Mouse (Mus musculus) heart, embryonic 15.5 days (tissue): ENCODE results near the gene Nrip1. TPM values are rescaled to one million over a fixed set of nuclear protein-coding genes. Genes with fewer than 3 reads are reported as not detected.

Experiments
- ATAC-seq: fragments of 200-750 bp; cut with Nextera tagmentation; replicated peaks from 2 replicates; pipeline ENCODE4 v1.8.0; 2017; ENCODE audit warnings: low read depth, moderate TSS enrichment; ENCODE audit not compliant: insufficient number of reproducible peaks, insufficient read depth, low FRiP score
- H3K27ac ChIP-seq: fragments of 300-500 bp; sonication (generic); 2 replicates; pipeline ENCODE4 v1.5.1; 2015; ENCODE audit warnings: mild to moderate bottlenecking, inconsistent platforms
- H3K27me3 ChIP-seq: fragments of 300-500 bp; sonication (generic); 2 replicates; pipeline ENCODE4 v1.6.1; 2015; ENCODE audit warnings: inconsistent platforms
- H3K36me3 ChIP-seq: fragments of 300-500 bp; sonication (generic); 2 replicates; pipeline ENCODE4 v1.6.1; 2015; ENCODE audit warnings: mild to moderate bottlenecking, inconsistent platforms
- H3K4me1 ChIP-seq: fragments of 300-500 bp; sonication (generic); replicated peaks from 2 replicates; pipeline ENCODE4 v1.6.1; 2015; ENCODE audit warnings: inconsistent platforms
- H3K4me2 ChIP-seq: fragments of 300-500 bp; sonication (generic); 2 replicates; pipeline ENCODE4 v1.6.1; 2015; ENCODE audit warnings: inconsistent platforms, mild to moderate bottlenecking, moderate library complexity
- H3K4me3 ChIP-seq: fragments of 300-500 bp; sonication (generic); 2 replicates; pipeline ENCODE4 v1.5.1; 2015; ENCODE audit warnings: mild to moderate bottlenecking, inconsistent platforms
- H3K9ac ChIP-seq: fragments of 300-500 bp; sonication (generic); 2 replicates; pipeline ENCODE4 v1.6.1; 2015; ENCODE audit warnings: mild to moderate bottlenecking, inconsistent platforms
- H3K9me3 ChIP-seq: fragments of 300-500 bp; sonication (generic); replicated peaks from 2 replicates; pipeline ENCODE4 v1.6.1; 2016; ENCODE audit warnings: inconsistent platforms
- WGBS: fragments of 180-500 bp; shearing (Covaris S2); methylation state at CpG from one replicate; pipeline ENCODE4 v1.1.7; 2015; ENCODE audit warnings: mixed read lengths; 5-methylcytosine and 5-hydroxymethylcytosine counted together
- polyA plus RNA-seq: library from polyadenylated mRNA; unstranded; fragments of >200 nt; fragmentation: Nextera tagmentation; extraction: Ambion mirVana; gene quantifications from 2 replicates; pipeline ENCODE4 v1.2.1, GENCODE M21; 2015

Nrip1 gene
- polyA plus RNA-seq, 1 experiment from 2014 or later: 19.1 TPM

- no peaks in the 10 kb centered on the region for H3K36me3 ChIP-seq
- no peaks in the 10 kb centered on the region for H3K27me3 ChIP-seq
- no peak overlapping the region for H3K4me2 ChIP-seq
- no peak for ATAC-seq
- peaks cover 28% of the 10 kb centered on the region for H3K4me1 ChIP-seq
- H3K9ac ChIP-seq: no peak overlapping the region
- H3K4me3 ChIP-seq: no peak overlapping the region
- no peaks in the 10 kb centered on the region for H3K9me3 ChIP-seq
- no peak overlapping the region for H3K27ac ChIP-seq
- 72% methylated on average over 3 of the region's 4 CpGs for WGBS
Measured at GRCm38 (mm10) chr16:76324411-76325314, 49.0 kb downstream of the Nrip1 start.

DNA sequence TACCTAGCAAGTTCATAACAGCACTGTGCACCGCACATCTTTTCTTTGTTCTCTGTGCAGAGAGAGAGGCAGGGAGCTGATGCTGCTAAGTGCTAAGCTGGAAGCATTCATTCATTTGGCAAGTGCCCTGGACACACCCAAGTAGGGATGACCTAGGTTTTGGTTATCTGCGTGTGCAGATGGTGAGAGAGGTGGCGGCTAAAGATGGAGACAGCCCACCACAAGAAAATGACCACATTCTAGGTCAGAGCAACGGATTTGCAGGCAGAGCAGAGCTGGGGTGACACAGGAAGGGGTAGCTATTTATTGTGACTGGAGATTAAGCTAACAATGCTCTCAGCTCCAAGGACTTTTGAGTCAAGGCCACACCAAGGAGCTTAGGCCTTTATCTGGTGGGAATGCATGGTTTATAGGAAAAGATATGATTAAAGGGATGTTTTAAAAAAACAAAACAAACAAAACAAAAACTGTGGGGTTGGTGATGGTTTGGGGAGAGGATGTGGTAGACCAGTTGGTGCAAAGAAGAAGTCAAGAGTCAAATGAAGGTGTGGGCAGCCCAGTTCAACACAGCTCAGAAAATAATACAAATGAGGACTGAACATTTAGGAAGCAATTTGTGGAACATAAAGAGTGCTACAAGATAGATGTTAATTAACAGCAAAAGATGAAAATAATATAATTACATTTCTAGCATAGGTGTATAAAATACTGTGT, 49.9 kb downstream of the Nrip1 start:
- H3K27me3 ChIP-seq: no peaks in the 10 kb centered on the region
- ATAC-seq: no peak
- no peak overlapping the region for H3K4me3 ChIP-seq
- peaks cover 32% of the 10 kb centered on the region for H3K4me1 ChIP-seq
- no peak overlapping the region for H3K4me2 ChIP-seq
- WGBS: 63% methylated on average over 4 of the region's 4 CpGs
- no peaks in the 10 kb centered on the region for H3K36me3 ChIP-seq
- no peak overlapping the region for H3K9ac ChIP-seq
- H3K9me3 ChIP-seq: no peaks in the 10 kb centered on the region
- no peak overlapping the region for H3K27ac ChIP-seq

- H3K9ac ChIP-seq: no peak overlapping the region
- WGBS: 91% methylated on average over 2 of the region's 2 CpGs
- no peaks in the 10 kb centered on the region for H3K9me3 ChIP-seq
- no peak overlapping the region for H3K4me2 ChIP-seq
- no peak overlapping the region for H3K4me3 ChIP-seq
- ATAC-seq: no peak
- H3K36me3 ChIP-seq: no peaks in the 10 kb centered on the region
- H3K27me3 ChIP-seq: no peaks in the 10 kb centered on the region
- H3K4me1 ChIP-seq: peaks cover 32% of the 10 kb centered on the region
- no peak overlapping the region for H3K27ac ChIP-seq
Measured at GRCm38 (mm10) chr16:76323141-76323540, 50.5 kb downstream of the Nrip1 start.

- Histone ChIP-seq H3K36me3 (no peaks in the 10 kb centered on the region), H3K27ac (peak overlapping the region; percentile 47), H3K4me2 (peak overlapping the region; percentile 40), H3K4me1 (peaks cover 32% of the 10 kb centered on the region), H3K27me3 (no peaks in the 10 kb centered on the region), H3K4me3 (peak overlapping the region; percentile 7; the same call in 1 of the 2 replicates), H3K9ac (0 out of 2 replicates have a peak overlapping the region, but pooled peaks have one; percentile 32), H3K9me3 (no peaks in the 10 kb centered on the region)
- 11% methylated on average over 11 of the region's 11 CpGs for WGBS
- no peak for ATAC-seq
Measured at GRCm38 (mm10) chr16:76321527-76322165, 52.0 kb downstream of the Nrip1 start.

DNA sequence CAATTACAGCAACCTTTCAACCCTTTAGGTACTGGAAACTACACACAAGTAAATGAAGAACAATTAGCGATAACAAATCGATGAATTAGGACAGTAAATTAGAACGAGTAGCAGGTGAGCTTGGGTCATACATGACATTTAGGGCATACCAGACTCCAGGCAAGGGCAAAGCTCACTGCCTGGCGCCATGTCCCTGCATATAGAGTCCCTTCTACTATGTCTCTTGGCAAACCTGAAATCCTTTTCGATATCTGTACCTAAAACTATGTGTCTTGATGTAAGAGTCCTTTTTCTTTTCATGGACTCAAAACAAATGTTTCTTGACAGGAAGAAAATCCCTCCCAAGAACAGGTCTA, 53.5 kb downstream of the Nrip1 start:
- no peaks in the 10 kb centered on the region for H3K36me3 ChIP-seq
- peak overlapping the region; percentile 20 for H3K27ac ChIP-seq
- no peak overlapping the region for H3K4me2 ChIP-seq
- H3K4me1 ChIP-seq: peaks cover 32% of the 10 kb centered on the region
- no peak for ATAC-seq
- H3K9ac ChIP-seq: no peak overlapping the region
- WGBS: 68% methylated on average over 5 of the region's 5 CpGs
- H3K4me3 ChIP-seq: no peak overlapping the region
- H3K27me3 ChIP-seq: no peaks in the 10 kb centered on the region
- no peaks in the 10 kb centered on the region for H3K9me3 ChIP-seq

GRCm38 (mm10) chr16:76319364-76320117, 54.1 kb downstream of the Nrip1 start:
- Histone ChIP-seq H3K27me3 (no peaks in the 10 kb centered on the region), H3K36me3 (no peaks in the 10 kb centered on the region), H3K4me2 (no peak overlapping the region), H3K4me1 (peaks cover 30% of the 10 kb centered on the region), H3K27ac (peak overlapping the region; percentile 20), H3K9me3 (no peaks in the 10 kb centered on the region), H3K9ac (no peak overlapping the region), H3K4me3 (no peak overlapping the region)
- WGBS: 57% methylated on average over 11 of the region's 11 CpGs
- ATAC-seq: no peak

- Histone ChIP-seq H3K4me2 (no peak overlapping the region), H3K9me3 (no peaks in the 10 kb centered on the region), H3K27ac (no peak overlapping the region), H3K9ac (no peak overlapping the region), H3K4me1 (peaks cover 28% of the 10 kb centered on the region), H3K36me3 (no peaks in the 10 kb centered on the region), H3K4me3 (no peak overlapping the region), H3K27me3 (no peaks in the 10 kb centered on the region)
- no peak for ATAC-seq
- WGBS: 79% methylated on average over 13 of the region's 13 CpGs
Measured at GRCm38 (mm10) chr16:76318331-76318922, 55.2 kb downstream of the Nrip1 start.

- no peaks in the 10 kb centered on the region for H3K36me3 ChIP-seq
- no peaks in the 10 kb centered on the region for H3K27me3 ChIP-seq
- peaks cover 25% of the 10 kb centered on the region for H3K4me1 ChIP-seq
- 85% methylated on average over 22 of the region's 22 CpGs for WGBS
- no peak overlapping the region for H3K27ac ChIP-seq
- ATAC-seq: no peak
- H3K9ac ChIP-seq: no peak overlapping the region
- H3K4me3 ChIP-seq: no peak overlapping the region
- no peaks in the 10 kb centered on the region for H3K9me3 ChIP-seq
- H3K4me2 ChIP-seq: no peak overlapping the region
Measured at GRCm38 (mm10) chr16:76316940-76317822, 56.4 kb downstream of the Nrip1 start.

GRCm38 (mm10) chr16:76315642-76316041, 58.0 kb downstream of the Nrip1 start:
- no peaks in the 10 kb centered on the region for H3K9me3 ChIP-seq
- no peaks in the 10 kb centered on the region for H3K36me3 ChIP-seq
- H3K27ac ChIP-seq: no peak overlapping the region
- no peak for ATAC-seq
- H3K27me3 ChIP-seq: no peaks in the 10 kb centered on the region
- H3K4me1 ChIP-seq: peaks cover 13% of the 10 kb centered on the region
- WGBS: 87% methylated on average over 3 of the region's 3 CpGs
- no peak overlapping the region for H3K4me2 ChIP-seq
- no peak overlapping the region for H3K4me3 ChIP-seq
- no peak overlapping the region for H3K9ac ChIP-seq
